ENCODE assay signal across 9 mouse cellular contexts in the genomic region with DNA sequence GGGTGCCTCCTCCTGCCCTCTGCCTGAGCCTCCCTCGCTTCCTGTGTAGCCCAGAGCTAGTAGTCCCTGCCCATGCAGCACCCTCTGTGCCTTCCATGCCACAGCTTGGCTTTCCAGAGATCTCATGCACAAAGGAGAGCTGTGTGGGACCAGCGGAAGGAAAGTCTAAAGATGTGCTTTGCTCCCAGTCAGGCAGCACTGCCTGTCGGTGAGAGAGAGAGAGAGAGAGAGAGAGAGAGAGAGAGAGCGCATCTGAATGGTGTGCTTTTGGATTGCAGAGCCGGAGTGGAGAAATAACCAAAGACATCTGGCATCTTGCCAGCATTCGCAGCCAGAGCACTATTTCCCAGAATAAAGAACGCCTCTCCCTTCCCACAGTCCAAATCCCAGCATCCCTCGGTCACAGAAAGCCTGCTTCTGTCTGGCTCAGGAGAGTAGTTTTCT.
DNase-seq lines count a peak whose midpoint lies in the region; ATAC-seq and TF ChIP-seq lines count a peak whose summit lies in the region.
"Had no signal": no experiment of that assay in that cellular context is flagged by ENCODE, and none has a peak within 500 bp of the region (broad histone marks: within the 10 kb centered on the region; RNA-seq: fewer than 3 reads in every experiment).

No protein-coding gene starts in this region.

- TF ChIP-seq CTCF in liver, postnatal 0 days (IDR thresholded peaks at IDR 0.05; ENCODE audit: low read depth): no peak

- H3K27ac ChIP-seq in kidney, embryonic 15.5 days: no peak overlapping the region
- peak overlapping the region; percentile 60 for H3K27ac ChIP-seq in hindbrain, embryonic 15.5 days (replicated peaks)
- no peak overlapping the region for H3K27ac ChIP-seq in liver, postnatal 0 days (ENCODE audit: low read depth)

- H3K36me3 ChIP-seq in kidney, embryonic 15.5 days: no peaks in the 10 kb centered on the region
- no peaks in the 10 kb centered on the region for H3K36me3 ChIP-seq in hindbrain, embryonic 15.5 days
- H3K36me3 ChIP-seq in liver, postnatal 0 days (replicated peaks; ENCODE audit: insufficient read depth, low read length): no peaks in the 10 kb centered on the region

- WGBS in kidney, embryonic 15.5 days: 49% methylated on average over 8 of the region's 8 CpGs
- 23% methylated on average over 8 of the region's 8 CpGs for WGBS in hindbrain, embryonic 15.5 days
- 54% methylated on average over 8 of the region's 8 CpGs for WGBS in liver, postnatal 0 days (ENCODE audit: insufficient replicate concordance)

- H3K4me2 ChIP-seq in kidney, embryonic 15.5 days: no peak overlapping the region
- no peak overlapping the region for H3K4me2 ChIP-seq in hindbrain, embryonic 15.5 days
- H3K4me2 ChIP-seq in liver, postnatal 0 days (ENCODE audit: low read depth, low read length): no peak overlapping the region

- peak; percentile 17 for DNase-seq in kidney, adult 18-20 months
- DNase-seq in brain, adult 2 months (ENCODE audit: low read depth, low spot score): peak; percentile 90
- DNase-seq in frontal cortex, postnatal 36 days (ENCODE audit: low spot score in 2 of 2): peak; percentile 42 to 52
- peak; percentile 32 for DNase-seq in liver, postnatal 0 days
- DNase-seq in right cerebral cortex, postnatal 4 days: peak; percentile 60
- no peak for DNase-seq in urinary bladder, postnatal 25 days (ENCODE audit: low spot score)

- no peaks in the 10 kb centered on the region for H3K27me3 ChIP-seq in kidney, embryonic 15.5 days
- no peaks in the 10 kb centered on the region for H3K27me3 ChIP-seq in hindbrain, embryonic 15.5 days
- no peaks in the 10 kb centered on the region for H3K27me3 ChIP-seq in liver, postnatal 0 days (ENCODE audit: insufficient read depth, low read length)

- TF ChIP-seq EP300 in liver, postnatal 0 days (IDR thresholded peaks at IDR 0.05; ENCODE audit: low read depth): no peak

- no peak for ATAC-seq in kidney, embryonic 15.5 days (replicated peaks; ENCODE audit: low FRiP score)
- ATAC-seq in hindbrain, embryonic 15.5 days (ENCODE audit: low FRiP score, low read depth): peak; percentile 87
- no peak for ATAC-seq in liver, postnatal 0 days

- peaks cover 9% of the 10 kb centered on the region; the same call in 1 of the 2 replicates for H3K4me1 ChIP-seq in kidney, embryonic 15.5 days
- H3K4me1 ChIP-seq in hindbrain, embryonic 15.5 days (replicated peaks): peaks cover 18% of the 10 kb centered on the region
- no peaks in the 10 kb centered on the region for H3K4me1 ChIP-seq in liver, postnatal 0 days (ENCODE audit: insufficient read depth)

- H3K9ac ChIP-seq in kidney, embryonic 15.5 days: no peak overlapping the region
- H3K9ac ChIP-seq in hindbrain, embryonic 15.5 days: no peak overlapping the region
- no peak overlapping the region for H3K9ac ChIP-seq in liver, postnatal 0 days (replicated peaks)

- H3K4me3 ChIP-seq in kidney, embryonic 15.5 days (replicated peaks): no peak overlapping the region
- no peak overlapping the region for H3K4me3 ChIP-seq in hindbrain, embryonic 15.5 days
- H3K4me3 ChIP-seq in liver, postnatal 0 days (ENCODE audit: low read depth, low read length): no peak overlapping the region
- H3K4me3 ChIP-seq: myocyte had no signal

- no peaks in the 10 kb centered on the region for H3K9me3 ChIP-seq in kidney, embryonic 15.5 days (replicated peaks)
- no peaks in the 10 kb centered on the region for H3K9me3 ChIP-seq in hindbrain, embryonic 15.5 days
- H3K9me3 ChIP-seq in liver, postnatal 0 days (ENCODE audit: low read length): no peaks in the 10 kb centered on the region
